Mouse (Mus musculus): Measurements from ENCODE around the gene Rpp38.

GRCm38 (mm10) chr2:3285181-3285530 lies 47.3 kb downstream of the Rpp38 start:
- TF ChIP-seq CTCF (IDR thresholded peaks at IDR 0.05; ENCODE audit: control insufficient read depth, insufficient read depth, low read length) (no peak), POLR2A (IDR thresholded peaks at IDR 0.05; ENCODE audit: borderline replicate concordance, control insufficient read depth, low read depth, low read length) (no peak)
